Mouse (Mus musculus) embryonic fibroblast, embryonic 13.5 days (primary cell): ENCODE measurements at regions not wholly inside any gene's neighbourhood (a gene's known extent, or its start where the extent isn't known, plus 50 kb on each side); places are given as distances from the start of the nearest gene placed in this dataset.

Experiments used
- CTCF ChIP-seq: IDR thresholded peaks from 2 replicates; pipeline ENCODE4 v1.5.1; 2011; ENCODE audit warnings: mild to moderate bottlenecking, control low read depth, low read length, moderate library complexity, borderline replicate concordance; ENCODE audit not compliant: insufficient read depth
- POLR2A ChIP-seq: IDR thresholded peaks from 2 replicates; pipeline ENCODE4 v1.6.1; 2011; ENCODE audit warnings: low read depth, mild to moderate bottlenecking, control low read depth, low read length, moderate library complexity

GRCm38 (mm10) chr2:146681979-146682378 is 169.8 kb upstream of the Ralgapa2 start:
- TF ChIP-seq CTCF (no peak), POLR2A (no peak)
